Mouse (Mus musculus) adrenal gland, postnatal 10 days (tissue): Measurements from ENCODE around the gene Piezo1. TPM values are rescaled to one million over a fixed set of nuclear protein-coding genes. Genes with fewer than 3 reads are reported as not detected.

Experiments used
- microRNA-seq: library from miRNA; unstranded; fragments of <30 nt; microRNA quantifications from one replicate; pipeline ENCODE4 v1.2.0, GENCODE M21; 2021
- total RNA-seq, 2 experiments: library from RNA; stranded (reverse); gene quantifications; 2 replicates each; pipeline ENCODE4 v1.2.3; 2021

Gene Piezo1
- total RNA-seq, 2 experiments from 2014 or later = 31.5 to 41.5 TPM

Small RNA genes within 50 kb of the gene (microRNA-seq; reads per million reads assigned to microRNA genes)
- not detected for gene Gm24366

Other genes starting within 250 kb of the Piezo1 start
- gene Trhr2, start 190.6 kb downstream of the Piezo1 start, total RNA-seq = not detected
- gene Zc3h18, start 174.7 kb downstream of the Piezo1 start, total RNA-seq = 10 to 100 TPM; 36.2 to 37.7 TPM
- gene Il17c, start 129.3 kb downstream of the Piezo1 start, total RNA-seq = not detected
- 10 to 100 TPM; 38.6 to 40.1 TPM for gene Cyba, start 118.4 kb downstream of the Piezo1 start, total RNA-seq
- gene Mvd, start 107.9 kb downstream of the Piezo1 start, total RNA-seq = 1 to 10 TPM; 7.4 to 8.0 TPM
- 1 to 10 TPM in 1 of 2 experiments, under 1 TPM in 1; 0.27 to 1.5 TPM for gene Snai3, start 90.6 kb downstream of the Piezo1 start, total RNA-seq
- gene Rnf166, start 75.3 kb downstream of the Piezo1 start, total RNA-seq = 10 to 100 TPM; 40.4 to 42.0 TPM
- gene Ctu2, start 75.2 kb downstream of the Piezo1 start, total RNA-seq = 10 to 100 TPM; 21.2 to 21.4 TPM
- 10 to 100 TPM; 17.2 to 20.7 TPM for gene Cdt1, start 16.7 kb upstream of the Piezo1 start, total RNA-seq
- 10 to 100 TPM; 67.5 to 72.3 TPM for gene Aprt, start 25.6 kb upstream of the Piezo1 start, total RNA-seq
- 1 to 10 TPM; 8.0 to 8.3 TPM for gene Galns, start 60.1 kb upstream of the Piezo1 start, total RNA-seq
- gene Trappc2l, start 60.3 kb upstream of the Piezo1 start, total RNA-seq = 10 to 100 TPM; 48.9 to 56.5 TPM
- gene Pabpn1l, start 71.4 kb upstream of the Piezo1 start, total RNA-seq = not detected
- 10 to 100 TPM; 12.0 to 14.3 TPM for gene Cbfa2t3, start 147.8 kb upstream of the Piezo1 start, total RNA-seq
- 10 to 100 TPM; 54.3 to 64.8 TPM for gene Acsf3, start 224.2 kb upstream of the Piezo1 start, total RNA-seq